Mouse (Mus musculus) spleen, adult 2 months (tissue): ENCODE data around the gene Anxa4.

Experiments
- CTCF ChIP-seq: fragments of 200-500 bp; IDR thresholded peaks from 2 replicates; pipeline ENCODE4 v1.5.1; 2011; ENCODE audit warnings: mild to moderate bottlenecking, inconsistent platforms; ENCODE audit not compliant: insufficient read depth, insufficient read length, insufficient replicate concordance; ENCODE audit errors: extremely low read depth
- POLR2A ChIP-seq: fragments of 200-500 bp; IDR thresholded peaks from 2 replicates; pipeline ENCODE4 v1.6.1; 2011; ENCODE audit warnings: low read depth, low read length, inconsistent platforms

DNA sequence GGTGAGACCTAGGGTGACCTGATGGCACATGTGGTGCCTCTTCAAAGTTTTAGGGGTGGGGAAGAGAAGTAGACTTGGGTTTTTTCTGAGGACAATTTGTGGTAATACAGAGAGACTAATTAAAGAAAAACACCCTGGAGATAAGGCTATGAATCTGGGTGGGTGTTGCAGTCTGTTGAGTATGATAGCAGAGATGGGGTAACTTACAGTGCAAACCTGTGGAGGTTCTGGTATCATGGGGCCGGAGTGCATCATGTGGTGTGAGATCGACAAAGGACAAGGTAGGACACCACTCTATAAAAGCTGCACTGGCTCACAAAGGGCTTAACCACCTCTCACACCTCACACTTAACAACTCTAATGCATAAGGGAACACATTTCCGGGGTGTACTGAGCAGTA is 103.7 kb downstream of the Anxa4 start:
- TF ChIP-seq POLR2A, result no peak
- TF ChIP-seq CTCF, result no peak
